In the genomic region with DNA sequence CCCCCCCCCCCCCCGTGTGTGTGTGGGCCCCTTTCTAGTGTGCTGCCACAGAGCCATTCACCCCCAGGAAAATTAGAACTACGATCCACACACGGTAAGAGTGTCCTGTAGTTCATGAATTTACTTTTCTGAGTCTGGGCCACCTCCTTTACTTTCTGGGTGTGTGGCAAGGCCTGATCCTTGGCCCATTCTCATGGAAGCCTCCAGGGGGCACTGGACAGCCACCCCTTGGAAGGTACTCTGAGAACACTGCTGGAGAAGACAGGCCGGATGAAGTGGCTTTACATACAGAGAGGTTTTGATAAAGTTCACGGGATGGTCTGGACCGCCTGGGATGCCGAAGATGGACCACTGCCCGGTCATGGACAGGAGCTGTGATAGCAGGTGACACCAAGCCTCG, we compare ENCODE assay signal across 12 mouse cellular contexts.
A peak's percentile ranks its signal among the peaks of the same experiment; 100 is the strongest.
DNase-seq lines count a peak whose midpoint lies in the region; ATAC-seq and TF ChIP-seq lines count a peak whose summit lies in the region.
"Had no signal": no experiment of that assay in that cellular context is flagged by ENCODE, and none has a peak within 500 bp of the region (broad histone marks: within the 10 kb centered on the region; RNA-seq: fewer than 3 reads in every experiment).

No protein-coding gene starts in this region.

- 78% methylated on average over 9 of the region's 9 CpGs for WGBS in hindbrain, postnatal 0 days
- 94% methylated on average over 9 of the region's 9 CpGs for WGBS in hindbrain, embryonic 12.5 days
- WGBS in midbrain, postnatal 0 days, result 82% methylated on average over 9 of the region's 9 CpGs
- 88% methylated on average over 9 of the region's 9 CpGs for WGBS in midbrain, embryonic 10.5 days

- H3K27ac ChIP-seq in hindbrain, postnatal 0 days, result no peak overlapping the region
- H3K27ac ChIP-seq in hindbrain, embryonic 12.5 days, result no peak overlapping the region
- no peak overlapping the region for H3K27ac ChIP-seq in midbrain, postnatal 0 days (ENCODE audit: low read depth, low read length)
- H3K27ac ChIP-seq in midbrain, embryonic 10.5 days (replicated peaks), result no peak overlapping the region
- H3K27ac ChIP-seq: neural tube, embryonic 15.5 days had no signal

- no peak for ATAC-seq in hindbrain, postnatal 0 days
- ATAC-seq in hindbrain, embryonic 12.5 days (ENCODE audit: low FRiP score), result no peak
- ATAC-seq in midbrain, postnatal 0 days (ENCODE audit: low FRiP score), result no peak
- ATAC-seq: hindbrain, embryonic 16.5 days had no signal

- H3K4me2 ChIP-seq in hindbrain, postnatal 0 days (ENCODE audit: low read depth, low read length), result no peak overlapping the region
- no peak overlapping the region for H3K4me2 ChIP-seq in hindbrain, embryonic 12.5 days (replicated peaks)
- H3K4me2 ChIP-seq in midbrain, postnatal 0 days (ENCODE audit: low read depth, low read length, poor library complexity, severe bottlenecking), result no peak overlapping the region
- H3K4me2 ChIP-seq: neural tube, embryonic 15.5 days had no signal

- no peak overlapping the region for H3K9ac ChIP-seq in hindbrain, postnatal 0 days (replicated peaks; ENCODE audit: low read length)
- H3K9ac ChIP-seq in hindbrain, embryonic 12.5 days, result no peak overlapping the region
- H3K9ac ChIP-seq in midbrain, postnatal 0 days (replicated peaks; ENCODE audit: low read length, poor library complexity, severe bottlenecking), result no peak overlapping the region
- H3K9ac ChIP-seq: neural tube, embryonic 15.5 days had no signal

- H3K27me3 ChIP-seq in hindbrain, postnatal 0 days (ENCODE audit: insufficient read depth, low read length), result no peaks in the 10 kb centered on the region
- H3K27me3 ChIP-seq in hindbrain, embryonic 12.5 days, result no peaks in the 10 kb centered on the region
- H3K27me3 ChIP-seq in midbrain, postnatal 0 days (ENCODE audit: insufficient read depth, low read length), result no peaks in the 10 kb centered on the region
- H3K27me3 ChIP-seq in midbrain, embryonic 10.5 days (ENCODE audit: low read depth, poor library complexity, severe bottlenecking), result no peaks in the 10 kb centered on the region
- H3K27me3 ChIP-seq: neural tube, embryonic 15.5 days had no signal

- no peaks in the 10 kb centered on the region for H3K4me1 ChIP-seq in hindbrain, postnatal 0 days (ENCODE audit: insufficient read depth, low read length)
- no peaks in the 10 kb centered on the region for H3K4me1 ChIP-seq in hindbrain, embryonic 12.5 days
- H3K4me1 ChIP-seq in midbrain, postnatal 0 days (ENCODE audit: insufficient read depth, low read length), result no peaks in the 10 kb centered on the region
- no peaks in the 10 kb centered on the region for H3K4me1 ChIP-seq in midbrain, embryonic 10.5 days
- H3K4me1 ChIP-seq: neural tube, embryonic 15.5 days had no signal

- H3K36me3 ChIP-seq in hindbrain, postnatal 0 days (ENCODE audit: insufficient read depth, low read length), result no peaks in the 10 kb centered on the region; the same call in 1 of the 2 replicates
- H3K36me3 ChIP-seq in hindbrain, embryonic 12.5 days, result peaks cover 11% of the 10 kb centered on the region; the same call in 1 of the 2 replicates
- H3K36me3 ChIP-seq in midbrain, postnatal 0 days (ENCODE audit: insufficient read depth, low read length), result no peaks in the 10 kb centered on the region; the same call in none of the 2 replicates
- H3K36me3 ChIP-seq in midbrain, embryonic 10.5 days, result peaks cover 40% of the 10 kb centered on the region
- H3K36me3 ChIP-seq: neural tube, embryonic 15.5 days had no signal

- no peak overlapping the region for H3K4me3 ChIP-seq in hindbrain, postnatal 0 days (ENCODE audit: low read length)
- H3K4me3 ChIP-seq in hindbrain, embryonic 12.5 days, result no peak overlapping the region
- H3K4me3 ChIP-seq in midbrain, postnatal 0 days (ENCODE audit: low read depth, low read length), result no peak overlapping the region
- no peak overlapping the region for H3K4me3 ChIP-seq in midbrain, embryonic 10.5 days
- H3K4me3 ChIP-seq: erythroblast, embryonic 14.5 days; neural tube, embryonic 15.5 days had no signal

- H3K9me3 ChIP-seq in hindbrain, postnatal 0 days (ENCODE audit: low read length), result no peaks in the 10 kb centered on the region
- H3K9me3 ChIP-seq in hindbrain, embryonic 12.5 days (replicated peaks), result no peaks in the 10 kb centered on the region
- no peaks in the 10 kb centered on the region for H3K9me3 ChIP-seq in midbrain, postnatal 0 days (ENCODE audit: low read length)
- H3K9me3 ChIP-seq in midbrain, embryonic 10.5 days (replicated peaks), result no peaks in the 10 kb centered on the region
- H3K9me3 ChIP-seq: neural tube, embryonic 15.5 days had no signal

- TF ChIP-seq CTCF in hindbrain, postnatal 0 days (IDR thresholded peaks at IDR 0.05; ENCODE audit: low read depth), result peak; percentile 36; the same call in 1 of the 2 replicates
- TF ChIP-seq CTCF in midbrain, postnatal 0 days (IDR thresholded peaks at IDR 0.05), result peak; percentile 39

- DNase-seq in hindbrain, postnatal 0 days (ENCODE audit: low spot score), result no peak
- no peak for DNase-seq in midbrain, postnatal 0 days (ENCODE audit: low spot score)
- no peak for DNase-seq in midbrain, embryonic 10.5 days (ENCODE audit: low spot score)
- DNase-seq in adipocyte (ENCODE audit: low spot score) (peak; percentile 51), MN1 (ENCODE audit: low spot score) (no peak)
- DNase-seq in mesoderm, embryonic 11.5 days (ENCODE audit: low read depth, low spot score), result peak; percentile 11
- DNase-seq: heart, adult 11 months; thymus, postnatal 4 days had no signal

Comparison
In these comparisons a context has a peak if more than half of its experiments do, and no peak if none do; other contexts are left out.
1. DNase-seq: peak in adipocyte (single experiment) and mesoderm, embryonic 11.5 days (single experiment); none in hindbrain, postnatal 0 days (single experiment), midbrain, postnatal 0 days (single experiment), midbrain, embryonic 10.5 days (single experiment) and MN1 (single experiment).